Mouse (Mus musculus) cerebellum, adult 2 months (tissue): ENCODE results near the gene Ccdc71l.

Source experiments
- CTCF ChIP-seq: fragments of 200-500 bp; IDR thresholded peaks from 2 replicates; pipeline ENCODE4 v1.5.1; 2011; ENCODE audit warnings: low read depth, mild to moderate bottlenecking, control low read depth, low read length, moderate library complexity, borderline replicate concordance; ENCODE audit not compliant: insufficient read depth
- POLR2A ChIP-seq: fragments of 200-500 bp; IDR thresholded peaks from 2 replicates; pipeline ENCODE4 v1.6.1; 2011; ENCODE audit warnings: low read length, control low read depth, borderline replicate concordance; ENCODE audit not compliant: insufficient read depth

DNA sequence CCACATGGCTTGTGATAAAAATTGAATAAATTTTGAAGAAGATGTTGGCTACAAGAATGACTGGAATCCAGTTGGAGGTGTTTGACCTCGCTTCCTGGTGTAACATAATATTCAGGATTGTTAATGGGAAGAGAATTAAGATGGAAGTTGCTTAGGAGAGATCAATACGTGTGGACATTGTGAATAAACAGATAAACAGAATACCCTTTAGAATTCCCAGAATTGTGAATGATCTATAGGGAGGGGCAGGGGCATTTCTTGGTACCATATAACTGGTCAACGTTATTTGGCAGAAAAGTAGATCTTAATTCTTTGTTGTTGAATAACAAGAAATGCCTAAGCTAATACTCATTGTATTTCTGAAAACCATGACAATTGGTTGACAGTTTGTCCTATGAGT, 2.0 kb downstream of the Ccdc71l start:
- no peak for TF ChIP-seq CTCF
- no peak for TF ChIP-seq POLR2A
